Mouse (Mus musculus) hindbrain, embryonic 10.5 days (tissue): Measurements from ENCODE around the gene Rtkn2. TPM values are rescaled to one million over a fixed set of nuclear protein-coding genes. Genes with fewer than 3 reads are reported as not detected.

Experiments used
- DNase-seq: peaks from one replicate; pipeline ENCODE4 v3.0.0-alpha.2; 2017; ENCODE audit warnings: low spot score
- H3K27ac ChIP-seq: fragments of 300-500 bp; sonication (generic); 2 replicates; pipeline ENCODE4 v1.5.1; 2016; ENCODE audit warnings: mild to moderate bottlenecking, moderate library complexity
- H3K27me3 ChIP-seq: fragments of 300-500 bp; sonication (generic); 2 replicates; pipeline ENCODE4 v1.6.1; 2016; ENCODE audit warnings: mild to moderate bottlenecking; ENCODE audit not compliant: poor library complexity, insufficient read depth, severe bottlenecking
- H3K36me3 ChIP-seq: fragments of 300-500 bp; sonication (generic); 2 replicates; pipeline ENCODE4 v1.6.1; 2016; ENCODE audit warnings: mild to moderate bottlenecking, moderate library complexity
- H3K4me1 ChIP-seq: fragments of 300-500 bp; sonication (generic); replicated peaks from 2 replicates; pipeline ENCODE4 v1.6.1; 2016; ENCODE audit warnings: mild to moderate bottlenecking
- H3K4me3 ChIP-seq: fragments of 300-500 bp; sonication (generic); 2 replicates; pipeline ENCODE4 v1.5.1; 2016; ENCODE audit warnings: mild to moderate bottlenecking, moderate library complexity
- H3K9me3 ChIP-seq: fragments of 300-500 bp; sonication (generic); 2 replicates; pipeline ENCODE4 v1.6.1; 2016; ENCODE audit warnings: mild to moderate bottlenecking, moderate library complexity
- WGBS: fragments of 180-500 bp; shearing (Covaris S2); methylation state at CpG from one replicate; pipeline ENCODE4 v1.1.7; 2016; 5-methylcytosine and 5-hydroxymethylcytosine counted together
- polyA plus RNA-seq: library from polyadenylated mRNA; unstranded; fragments of >200 nt; fragmentation: Nextera tagmentation; extraction: Ambion mirVana; gene quantifications from 2 replicates; pipeline ENCODE4 v1.2.1, GENCODE M21; 2016

Rtkn2 gene
- polyA plus RNA-seq, 1 experiment from 2014 or later, result 18.9 TPM

DNA sequence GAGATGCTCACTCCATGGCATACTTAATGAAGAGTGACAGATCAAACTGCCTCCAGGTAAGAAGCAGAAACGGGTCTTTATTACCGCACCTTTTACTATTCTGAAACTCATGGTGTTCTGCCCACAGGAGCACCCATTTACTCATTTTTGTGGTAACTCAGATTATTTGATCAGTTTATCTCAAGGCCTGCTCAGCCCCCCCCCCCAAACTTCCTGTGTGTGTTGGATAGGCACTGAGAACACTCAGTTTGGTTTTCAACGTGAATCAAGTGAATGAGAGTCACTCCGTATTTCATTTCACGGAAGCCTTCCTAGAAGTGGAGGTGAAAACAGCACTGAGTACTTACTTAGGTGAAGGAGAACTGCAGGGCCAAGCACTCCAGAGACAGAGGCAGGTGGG is 74.8 kb downstream of the Rtkn2 start:
- 93% methylated on average over 5 of the region's 5 CpGs for WGBS
- H3K27ac ChIP-seq, result no peak overlapping the region
- peaks cover 7% of the 10 kb centered on the region for H3K36me3 ChIP-seq
- no peak for DNase-seq
- H3K27me3 ChIP-seq, result no peaks in the 10 kb centered on the region
- H3K9me3 ChIP-seq, result peaks cover 3% of the 10 kb centered on the region; the same call in 1 of the 2 replicates
- no peaks in the 10 kb centered on the region for H3K4me1 ChIP-seq
- H3K4me3 ChIP-seq, result no peak overlapping the region

DNA sequence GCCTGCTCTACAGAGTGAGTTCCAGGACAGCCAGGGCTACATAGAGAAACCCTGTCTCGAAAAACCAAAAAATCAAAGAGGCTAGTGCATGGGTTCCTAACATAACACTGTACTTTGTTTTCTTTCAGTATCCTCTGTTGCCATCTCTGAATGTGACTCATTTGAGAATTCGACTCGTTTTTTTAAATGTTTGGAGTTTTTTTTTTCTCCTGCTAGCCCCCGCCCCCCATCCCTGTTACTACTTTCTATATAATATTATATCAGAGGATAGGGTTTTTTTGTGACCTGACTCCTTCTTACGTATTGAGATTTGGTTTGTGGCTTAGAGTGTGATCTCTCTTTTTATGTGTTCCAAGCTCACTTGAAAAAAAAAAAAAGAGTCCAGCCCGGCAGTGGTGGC is 75.3 kb downstream of the Rtkn2 start:
- H3K4me3 ChIP-seq, result no peak overlapping the region
- 89% methylated on average over 6 of the region's 6 CpGs for WGBS
- no peak for DNase-seq

DNA sequence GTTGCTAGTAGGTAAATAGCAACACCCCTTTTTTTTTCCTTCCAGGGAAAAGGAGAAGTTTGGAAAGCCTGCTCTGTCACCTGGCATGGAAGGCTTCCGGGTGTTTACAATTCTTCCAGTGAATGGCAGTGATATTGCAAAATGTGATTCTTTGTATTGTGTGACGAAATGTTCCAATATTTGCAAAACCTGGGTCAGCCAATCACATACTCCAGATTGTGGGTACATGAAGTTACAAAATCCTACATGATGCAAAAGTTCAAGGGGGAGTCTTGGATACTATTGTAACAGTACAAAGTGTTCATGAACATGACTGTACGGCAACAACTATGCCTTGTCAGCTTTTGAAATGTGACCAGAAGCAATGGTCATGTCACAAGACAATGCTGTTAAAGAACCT is 78.5 kb downstream of the Rtkn2 start:
- Histone ChIP-seq H3K36me3 (no peaks in the 10 kb centered on the region), H3K4me1 (peaks cover 6% of the 10 kb centered on the region; the same call in 1 of the 2 replicates), H3K27me3 (no peaks in the 10 kb centered on the region), H3K4me3 (no peak overlapping the region), H3K27ac (no peak overlapping the region), H3K9me3 (peaks cover 3% of the 10 kb centered on the region; the same call in 1 of the 2 replicates)
- no peak for DNase-seq
- 96% methylated on average over 3 of the region's 3 CpGs for WGBS

More for the DNA sequence above, 75.3 kb downstream of the Rtkn2 start:
- Histone ChIP-seq H3K36me3 (peaks cover 7% of the 10 kb centered on the region), H3K27me3 (no peaks in the 10 kb centered on the region), H3K4me1 (no peaks in the 10 kb centered on the region), H3K27ac (no peak overlapping the region), H3K9me3 (peaks cover 3% of the 10 kb centered on the region; the same call in 1 of the 2 replicates)

- WGBS, result 94% methylated on average over 1 of the region's 1 CpGs
- Histone ChIP-seq H3K27ac (no peak overlapping the region), H3K4me1 (peaks cover 6% of the 10 kb centered on the region; the same call in 1 of the 2 replicates), H3K4me3 (no peak overlapping the region), H3K36me3 (no peaks in the 10 kb centered on the region), H3K9me3 (peaks cover 3% of the 10 kb centered on the region; the same call in 1 of the 2 replicates), H3K27me3 (no peaks in the 10 kb centered on the region)
- DNase-seq, result no peak
Observed at GRCm38 (mm10) chr10:68058378-68058777, 79.0 kb downstream of the Rtkn2 start.

GRCm38 (mm10) chr10:68060590-68061248 is 81.3 kb downstream of the Rtkn2 start:
- 80% methylated on average over 16 of the region's 16 CpGs for WGBS
- H3K4me3 ChIP-seq, result no peak overlapping the region
- no peaks in the 10 kb centered on the region for H3K36me3 ChIP-seq
- peaks cover 3% of the 10 kb centered on the region; the same call in 1 of the 2 replicates for H3K9me3 ChIP-seq
- no peaks in the 10 kb centered on the region for H3K27me3 ChIP-seq
- H3K4me1 ChIP-seq, result peaks cover 26% of the 10 kb centered on the region
- H3K27ac ChIP-seq, result peak overlapping the region; percentile 75
- no peak for DNase-seq

- Histone ChIP-seq H3K27me3 (no peaks in the 10 kb centered on the region), H3K36me3 (no peaks in the 10 kb centered on the region), H3K4me1 (peaks cover 26% of the 10 kb centered on the region), H3K4me3 (no peak overlapping the region), H3K27ac (peak overlapping the region; percentile 75), H3K9me3 (peaks cover 3% of the 10 kb centered on the region; the same call in 1 of the 2 replicates)
- WGBS, result 68% methylated on average over 8 of the region's 8 CpGs
- DNase-seq, result no peak
Observed at GRCm38 (mm10) chr10:68061249-68061615, 81.9 kb downstream of the Rtkn2 start.

- no peak overlapping the region for H3K4me3 ChIP-seq
- H3K27ac ChIP-seq, result peak overlapping the region; percentile 82
- no peaks in the 10 kb centered on the region for H3K9me3 ChIP-seq
- DNase-seq, result peak; percentile 40
- H3K36me3 ChIP-seq, result no peaks in the 10 kb centered on the region
- peaks cover 26% of the 10 kb centered on the region for H3K4me1 ChIP-seq
- WGBS, result 42% methylated on average over 8 of the region's 8 CpGs
- no peaks in the 10 kb centered on the region for H3K27me3 ChIP-seq
Observed at GRCm38 (mm10) chr10:68063806-68064545, 84.6 kb downstream of the Rtkn2 start.

DNA sequence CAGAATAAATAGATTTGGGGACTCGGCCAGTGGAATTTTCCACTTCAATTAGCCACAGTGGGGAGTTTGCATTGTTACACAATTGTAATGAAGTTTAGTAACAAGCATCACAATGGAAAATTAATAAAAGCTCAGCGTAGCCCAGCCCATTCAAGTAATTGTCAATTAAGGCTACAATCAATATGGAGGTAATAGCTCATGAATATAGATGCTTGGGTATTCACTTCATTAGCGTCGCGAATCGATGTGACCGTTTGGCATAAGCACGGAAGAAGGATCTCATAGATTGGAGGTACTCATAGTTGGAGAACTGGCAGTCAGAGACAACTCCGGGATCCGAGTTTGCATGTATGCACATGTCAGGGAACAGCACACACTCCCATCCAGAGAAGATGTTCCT is 85.2 kb downstream of the Rtkn2 start:
- Histone ChIP-seq H3K27ac (0 out of 2 replicates have a peak overlapping the region, but pooled peaks have one; percentile 82), H3K27me3 (no peaks in the 10 kb centered on the region), H3K36me3 (no peaks in the 10 kb centered on the region), H3K4me3 (no peak overlapping the region), H3K4me1 (peaks cover 26% of the 10 kb centered on the region), H3K9me3 (no peaks in the 10 kb centered on the region)
- WGBS, result 51% methylated on average over 10 of the region's 10 CpGs
- DNase-seq, result peak; percentile 23

DNA sequence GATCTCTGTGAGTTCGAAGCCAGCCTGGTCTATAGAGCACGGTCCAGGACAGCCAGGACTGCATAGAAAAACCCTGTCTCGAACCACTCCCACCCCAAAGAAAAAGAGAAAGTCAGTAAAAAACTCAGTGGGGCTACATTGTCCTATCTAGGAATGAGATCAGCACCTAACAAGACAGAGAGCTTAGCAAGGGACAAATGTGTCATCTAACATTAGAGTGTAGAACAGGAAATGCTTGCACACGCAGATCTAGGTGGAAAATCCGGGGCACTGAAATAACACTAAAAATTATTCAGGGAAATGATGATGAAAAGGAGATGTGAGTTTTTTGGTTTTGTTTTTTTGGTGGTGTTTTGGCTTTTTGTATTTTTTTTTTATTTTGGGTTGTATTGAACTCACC is 86.8 kb downstream of the Rtkn2 start:
- Histone ChIP-seq H3K9me3 (no peaks in the 10 kb centered on the region), H3K4me3 (no peak overlapping the region), H3K36me3 (no peaks in the 10 kb centered on the region), H3K27ac (no peak overlapping the region), H3K4me1 (peaks cover 23% of the 10 kb centered on the region), H3K27me3 (no peaks in the 10 kb centered on the region)
- WGBS, result 93% methylated on average over 5 of the region's 5 CpGs
- no peak for DNase-seq

GRCm38 (mm10) chr10:68067961-68068360 is 88.6 kb downstream of the Rtkn2 start:
- DNase-seq, result no peak
- Histone ChIP-seq H3K4me1 (peaks cover 20% of the 10 kb centered on the region), H3K36me3 (no peaks in the 10 kb centered on the region), H3K9me3 (no peaks in the 10 kb centered on the region), H3K4me3 (no peak overlapping the region), H3K27ac (no peak overlapping the region), H3K27me3 (no peaks in the 10 kb centered on the region)
- WGBS, result 79% methylated on average over 5 of the region's 5 CpGs

GRCm38 (mm10) chr10:68068426-68068825 is 89.1 kb downstream of the Rtkn2 start:
- DNase-seq, result no peak
- no peak overlapping the region for H3K27ac ChIP-seq
- H3K36me3 ChIP-seq, result no peaks in the 10 kb centered on the region
- H3K4me3 ChIP-seq, result no peak overlapping the region
- H3K4me1 ChIP-seq, result peaks cover 20% of the 10 kb centered on the region
- WGBS, result 90% methylated on average over 8 of the region's 8 CpGs
- H3K27me3 ChIP-seq, result no peaks in the 10 kb centered on the region
- H3K9me3 ChIP-seq, result no peaks in the 10 kb centered on the region

- Histone ChIP-seq H3K27ac (no peak overlapping the region), H3K4me1 (no peaks in the 10 kb centered on the region; the same call in 1 of the 2 replicates), H3K36me3 (no peaks in the 10 kb centered on the region), H3K9me3 (no peaks in the 10 kb centered on the region), H3K27me3 (no peaks in the 10 kb centered on the region), H3K4me3 (no peak overlapping the region)
- 83% methylated on average over 7 of the region's 7 CpGs for WGBS
- DNase-seq, result no peak
Observed at GRCm38 (mm10) chr10:68071041-68071440, 91.7 kb downstream of the Rtkn2 start.

GRCm38 (mm10) chr10:68072626-68073025 is 93.3 kb downstream of the Rtkn2 start:
- no peaks in the 10 kb centered on the region for H3K36me3 ChIP-seq
- no peaks in the 10 kb centered on the region for H3K27me3 ChIP-seq
- H3K4me3 ChIP-seq, result no peak overlapping the region
- H3K9me3 ChIP-seq, result no peaks in the 10 kb centered on the region
- DNase-seq, result no peak
- H3K4me1 ChIP-seq, result no peaks in the 10 kb centered on the region; the same call in 1 of the 2 replicates
- no peak overlapping the region for H3K27ac ChIP-seq
- WGBS, result 86% methylated on average over 4 of the region's 4 CpGs
